Mouse (Mus musculus): Measurements from ENCODE around the gene Fam98c. TPM values are rescaled to one million over a fixed set of nuclear protein-coding genes. Genes with fewer than 3 reads are reported as not detected.
"Not testable (repeated sequence)": the region's sequence is repeated elsewhere in the genome, so short reads cannot be mapped to it uniquely, and the experiment has no call there.

Fam98c gene
- polyA plus RNA-seq, 1 experiment from 2014 or later = 39.3 TPM

DNA sequence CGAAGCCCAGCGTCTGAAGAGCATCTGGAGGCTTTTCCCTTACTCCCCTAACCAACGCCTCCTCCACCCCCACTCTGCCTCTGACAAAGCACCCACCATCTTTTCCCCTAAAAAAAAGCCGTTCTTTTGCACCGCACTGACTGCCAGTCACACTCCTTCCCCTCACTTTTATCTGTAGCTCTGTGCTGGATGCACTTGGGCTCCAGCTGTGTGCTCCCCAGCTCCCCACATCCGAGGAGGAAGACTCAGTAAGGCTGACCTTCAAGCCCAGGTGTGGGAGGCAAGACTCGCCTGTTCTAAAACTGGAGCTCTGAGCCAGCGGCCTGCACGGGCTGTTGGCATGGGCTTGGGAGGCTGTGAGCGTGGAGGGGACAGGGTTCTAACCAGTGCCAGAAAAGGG is 4.5 kb downstream of the Fam98c start:
- no peak overlapping the region for H3K4me2 ChIP-seq
- no peak overlapping the region for H3K27ac ChIP-seq (replicated peaks)
- H3K9me3 ChIP-seq = no peaks in the 10 kb centered on the region
- H3K36me3 ChIP-seq = peaks cover 11% of the 10 kb centered on the region
- no peaks in the 10 kb centered on the region for H3K27me3 ChIP-seq
- H3K4me3 ChIP-seq = no peak overlapping the region
- no peak overlapping the region for H3K9ac ChIP-seq
- H3K4me1 ChIP-seq (replicated peaks) = peaks cover 6% of the 10 kb centered on the region
- no peak for ATAC-seq (ENCODE audit: low read depth)
- WGBS = 70% methylated on average over 10 of the region's 10 CpGs

DNA sequence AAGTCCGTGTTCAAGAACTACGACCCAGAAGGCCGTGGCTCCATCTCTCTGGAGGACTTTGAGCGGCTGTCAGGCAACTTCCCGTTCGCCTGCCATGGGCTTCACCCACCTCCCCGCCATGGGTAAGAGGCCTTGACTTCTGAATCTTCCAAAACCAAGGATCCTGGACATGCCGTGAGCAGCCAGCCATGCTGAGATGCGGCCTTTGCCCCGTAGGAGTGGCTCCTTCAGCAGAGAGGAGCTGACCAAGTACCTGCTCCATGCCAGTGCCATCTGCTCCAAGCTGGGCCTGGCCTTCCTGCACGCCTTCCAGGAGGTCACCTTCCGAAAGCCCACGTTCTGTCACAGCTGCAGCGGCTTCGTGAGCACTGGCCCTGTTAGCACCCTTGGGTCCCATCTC is 7.3 kb downstream of the Fam98c start:
- H3K4me1 ChIP-seq (replicated peaks) = no peaks in the 10 kb centered on the region
- no peak overlapping the region for H3K27ac ChIP-seq (replicated peaks)
- no peak overlapping the region for H3K9ac ChIP-seq
- ATAC-seq (ENCODE audit: low read depth) = no peak
- no peak overlapping the region for H3K4me3 ChIP-seq
- no peak overlapping the region for H3K4me2 ChIP-seq
- H3K27me3 ChIP-seq = no peaks in the 10 kb centered on the region
- no peaks in the 10 kb centered on the region for H3K9me3 ChIP-seq
- WGBS = 90% methylated on average over 15 of the region's 15 CpGs
- H3K36me3 ChIP-seq = 0 out of 2 replicates have a peak, but pooled peaks cover 5% of the 10 kb centered on the region

DNA sequence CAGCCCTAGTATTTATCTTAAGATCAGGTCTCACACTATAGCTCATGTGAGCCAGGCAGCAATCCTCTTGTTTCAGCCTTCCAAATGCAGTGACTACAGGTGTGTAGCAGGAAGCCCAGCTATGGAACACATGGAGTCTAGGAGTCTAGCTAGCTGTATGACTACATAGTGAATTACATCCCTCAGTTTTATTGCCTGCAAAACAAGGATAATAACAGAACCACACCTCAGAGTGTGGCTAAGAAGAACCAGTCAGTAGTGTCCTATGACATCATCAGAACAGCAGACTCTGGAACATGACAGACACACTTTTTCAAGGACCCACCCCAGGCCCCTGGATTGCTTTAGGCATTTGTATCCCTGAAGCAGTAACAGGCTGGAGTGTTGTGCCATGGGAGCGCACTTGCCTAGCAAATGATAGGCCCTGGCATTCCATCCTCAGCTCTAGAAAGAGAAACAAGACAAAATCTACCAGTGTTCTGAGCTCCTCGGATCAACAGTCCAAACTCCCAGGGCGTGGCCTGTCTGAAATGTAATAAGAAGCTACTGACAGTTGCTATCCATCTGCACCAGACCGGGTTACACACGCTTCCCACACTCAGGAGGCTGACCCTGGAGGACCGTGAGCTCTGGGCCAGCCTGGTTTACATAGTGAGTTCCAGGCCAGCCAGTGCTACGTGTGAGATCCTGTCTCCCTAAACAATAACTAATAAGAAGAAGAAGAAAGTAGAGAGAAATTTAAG is 9.2 kb downstream of the Fam98c start:
- no peak for ATAC-seq (ENCODE audit: low read depth)
- Histone ChIP-seq H3K9ac (no peak overlapping the region), H3K27me3 (no peaks in the 10 kb centered on the region), H3K9me3 (no peaks in the 10 kb centered on the region), H3K4me2 (no peak overlapping the region), H3K36me3 (no peaks in the 10 kb centered on the region), H3K27ac (replicated peaks) (no peak overlapping the region), H3K4me3 (no peak overlapping the region), H3K4me1 (replicated peaks) (no peaks in the 10 kb centered on the region)
- 83% methylated on average over 7 of the region's 7 CpGs for WGBS

DNA sequence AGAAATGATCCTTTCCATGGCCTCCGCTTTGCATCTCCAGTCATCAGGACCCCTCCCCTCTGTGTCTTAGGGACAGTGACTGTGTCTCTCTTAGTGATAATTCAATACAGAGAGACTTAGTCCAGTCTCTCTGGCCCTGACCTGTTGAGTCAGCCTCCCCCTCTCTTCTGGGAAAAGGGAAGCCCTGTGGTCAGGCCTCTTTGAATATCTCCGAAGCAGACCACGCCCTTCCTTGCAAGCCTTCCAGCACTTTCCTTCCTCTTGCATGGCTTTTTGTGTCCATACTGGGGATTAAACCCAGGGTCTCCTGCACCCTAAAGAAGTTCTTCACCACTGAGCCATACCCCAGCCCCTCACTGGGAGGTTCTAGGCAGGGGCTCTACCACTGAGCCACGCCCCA is 12.0 kb downstream of the Fam98c start:
- Histone ChIP-seq H3K9ac (no peak overlapping the region), H3K4me3 (no peak overlapping the region), H3K9me3 (no peaks in the 10 kb centered on the region), H3K4me1 (replicated peaks) (no peaks in the 10 kb centered on the region), H3K4me2 (no peak overlapping the region), H3K36me3 (no peaks in the 10 kb centered on the region), H3K27me3 (no peaks in the 10 kb centered on the region), H3K27ac (replicated peaks) (no peak overlapping the region)
- WGBS = 88% methylated on average over 4 of the region's 4 CpGs
- no peak for ATAC-seq (ENCODE audit: low read depth)

DNA sequence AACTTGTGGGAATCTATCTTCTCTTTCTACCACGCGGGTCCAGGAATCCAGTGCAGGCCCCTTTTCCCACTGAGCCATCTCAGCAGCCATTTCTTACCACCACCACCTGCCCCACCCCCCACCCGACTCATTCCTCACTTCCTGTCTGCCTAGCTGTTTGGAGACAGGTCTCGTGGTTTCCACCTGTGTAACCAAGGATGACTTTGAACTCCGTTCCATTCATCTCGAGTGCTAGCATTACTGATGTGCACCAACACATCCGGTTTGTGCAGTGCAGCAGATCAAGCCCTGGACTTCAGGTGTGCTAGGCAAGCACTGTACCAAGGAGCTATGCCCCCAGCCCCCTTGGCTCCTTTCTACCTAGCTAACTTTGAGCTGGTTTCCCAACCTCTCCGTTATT is 14.6 kb downstream of the Fam98c start:
- Histone ChIP-seq H3K9ac (no peak overlapping the region), H3K27ac (replicated peaks) (no peak overlapping the region), H3K27me3 (peaks cover 9% of the 10 kb centered on the region), H3K36me3 (no peaks in the 10 kb centered on the region), H3K4me3 (no peak overlapping the region), H3K4me2 (no peak overlapping the region), H3K9me3 (no peaks in the 10 kb centered on the region), H3K4me1 (replicated peaks) (no peaks in the 10 kb centered on the region)
- 87% methylated on average over 8 of the region's 8 CpGs for WGBS
- ATAC-seq (ENCODE audit: low read depth) = no peak

DNA sequence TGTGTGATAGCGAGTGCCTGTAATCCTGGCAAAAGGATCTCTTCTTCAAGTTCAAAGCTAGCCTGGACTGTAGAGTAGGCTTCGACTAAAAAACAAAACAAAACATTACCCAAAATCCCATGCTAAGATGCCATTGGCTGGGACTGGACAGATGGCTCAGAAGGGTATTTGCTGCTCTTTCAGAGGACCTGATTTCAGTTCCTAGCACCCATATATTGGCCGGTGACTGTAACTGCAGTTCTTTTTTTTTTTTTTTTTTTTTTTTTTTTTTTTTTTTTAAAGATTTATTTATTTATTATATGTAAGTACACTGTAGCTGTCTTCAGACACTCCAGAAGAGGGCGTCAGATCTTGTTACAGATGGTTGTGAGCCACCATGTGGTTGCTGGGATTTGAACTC is 16.8 kb downstream of the Fam98c start:
- H3K27me3 ChIP-seq = peaks cover 26% of the 10 kb centered on the region
- H3K4me2 ChIP-seq; H3K9ac ChIP-seq; ATAC-seq (ENCODE audit: low read depth); H3K4me3 ChIP-seq; H3K9me3 ChIP-seq; H3K4me1 ChIP-seq (replicated peaks); H3K36me3 ChIP-seq; H3K27ac ChIP-seq (replicated peaks): not testable (repeated sequence)
- 92% methylated on average over 3 of the region's 4 CpGs for WGBS

DNA sequence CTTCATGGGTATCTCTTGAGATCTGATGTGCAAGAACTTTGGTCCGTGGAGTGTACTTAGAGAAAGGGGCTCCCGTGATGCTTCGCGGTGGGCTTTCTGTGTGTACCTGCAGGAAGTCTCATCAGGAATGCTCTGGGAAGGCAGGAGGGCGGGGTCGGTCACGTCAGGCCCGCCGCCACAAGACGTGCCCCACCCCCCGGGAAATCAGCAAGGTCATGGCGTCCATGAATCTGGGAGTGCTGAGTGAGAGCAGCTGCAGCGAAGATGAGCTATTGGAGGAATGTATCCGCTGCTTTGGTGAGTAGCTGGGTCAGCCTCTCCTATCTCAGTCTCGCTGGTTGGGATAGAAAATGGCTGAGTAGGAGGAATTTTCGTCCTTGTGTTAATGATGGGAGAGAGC is 18.6 kb downstream of the Fam98c start:
- H3K27ac ChIP-seq (replicated peaks) = no peak overlapping the region
- no peak overlapping the region for H3K9ac ChIP-seq
- no peaks in the 10 kb centered on the region for H3K9me3 ChIP-seq
- no peak overlapping the region for H3K4me2 ChIP-seq
- WGBS = 47% methylated on average over 16 of the region's 16 CpGs
- no peak for ATAC-seq (ENCODE audit: low read depth)
- H3K36me3 ChIP-seq = no peaks in the 10 kb centered on the region
- H3K27me3 ChIP-seq = peaks cover 26% of the 10 kb centered on the region
- no peak overlapping the region for H3K4me3 ChIP-seq
- H3K4me1 ChIP-seq (replicated peaks) = peaks cover 8% of the 10 kb centered on the region; the same call in 1 of the 2 replicates

GRCm38 (mm10) chr7:29134693-29135386 is 21.2 kb downstream of the Fam98c start, which contains the start of gene Rasgrp4:
TSS of gene Rasgrp4 (plus strand) at chr7:29134851.
- ATAC-seq (ENCODE audit: low read depth) = no peak; the same call in 1 of the 2 replicates
- 3% methylated on average over 15 of the region's 20 CpGs for WGBS

GRCm38 (mm10) chr7:29134230-29134629 is 21.8 kb downstream of the Fam98c start:
- Histone ChIP-seq H3K9ac (peak overlapping the region; percentile 53), H3K4me2 (peak overlapping the region; percentile 46), H3K9me3 (no peaks in the 10 kb centered on the region), H3K27ac (replicated peaks) (no peak overlapping the region), H3K4me1 (replicated peaks) (peaks cover 8% of the 10 kb centered on the region; the same call in 1 of the 2 replicates), H3K4me3 (peak overlapping the region; percentile 23), H3K27me3 (peaks cover 26% of the 10 kb centered on the region), H3K36me3 (no peaks in the 10 kb centered on the region)
- WGBS = 1% methylated on average over 4 of the region's 4 CpGs
- ATAC-seq (ENCODE audit: low read depth) = no peak

More at GRCm38 (mm10) chr7:29134693-29135386, 21.2 kb downstream of the Fam98c start, which contains the start of gene Rasgrp4:
- no peaks in the 10 kb centered on the region for H3K9me3 ChIP-seq
- H3K9ac ChIP-seq = peak within 1 kb of the TSS; percentile 53
- peaks cover 26% of the 10 kb centered on the region for H3K27me3 ChIP-seq
- H3K27ac ChIP-seq (replicated peaks) = no peak within 1 kb of the TSS
- H3K4me1 ChIP-seq (replicated peaks) = peaks cover 8% of the 10 kb centered on the region; the same call in 1 of the 2 replicates
- H3K4me3 ChIP-seq = peak within 1 kb of the TSS; percentile 23
- H3K36me3 ChIP-seq = no peaks in the 10 kb centered on the region
- peak within 1 kb of the TSS; percentile 46 for H3K4me2 ChIP-seq

GRCm38 (mm10) chr7:29128725-29129124 is 27.3 kb downstream of the Fam98c start:
- Histone ChIP-seq H3K9ac (no peak overlapping the region), H3K4me3 (no peak overlapping the region), H3K9me3 (no peaks in the 10 kb centered on the region), H3K4me2 (no peak overlapping the region), H3K4me1 (replicated peaks) (peaks cover 11% of the 10 kb centered on the region), H3K36me3 (no peaks in the 10 kb centered on the region), H3K27ac (replicated peaks) (no peak overlapping the region), H3K27me3 (peaks cover 19% of the 10 kb centered on the region)
- no peak for ATAC-seq (ENCODE audit: low read depth)
- 73% methylated on average over 2 of the region's 2 CpGs for WGBS

- no peak overlapping the region for H3K9ac ChIP-seq
- H3K4me3 ChIP-seq = no peak overlapping the region
- H3K27me3 ChIP-seq = peaks cover 19% of the 10 kb centered on the region
- H3K4me1 ChIP-seq (replicated peaks) = peaks cover 11% of the 10 kb centered on the region
- H3K36me3 ChIP-seq = no peaks in the 10 kb centered on the region
- H3K4me2 ChIP-seq = no peak overlapping the region
- H3K9me3 ChIP-seq = no peaks in the 10 kb centered on the region
- H3K27ac ChIP-seq (replicated peaks) = no peak overlapping the region
- ATAC-seq (ENCODE audit: low read depth) = no peak
- 25% methylated on average over 7 of the region's 7 CpGs for WGBS
These were observed 29.7 kb downstream of the Fam98c start for GRCm38 (mm10) chr7:29126173-29126915.

DNA sequence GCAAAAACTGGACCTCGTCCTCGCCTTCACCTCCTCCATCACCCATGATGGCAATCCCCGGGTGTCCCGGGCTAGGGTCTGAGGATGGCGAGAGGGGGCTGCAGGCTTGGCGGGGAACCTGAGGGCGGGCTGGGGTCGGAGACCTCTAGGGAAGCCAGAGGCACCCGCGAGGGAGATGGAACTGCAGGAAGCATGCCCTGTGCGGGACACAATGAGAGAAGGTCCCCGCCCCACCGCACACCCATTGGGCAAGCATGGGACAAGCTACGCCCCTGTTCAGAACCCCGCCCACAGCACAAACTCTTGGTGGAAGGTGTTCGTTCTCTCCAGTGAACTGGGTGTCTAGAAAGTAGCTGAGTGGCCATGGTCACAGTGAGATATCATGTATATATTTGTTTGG is 31.1 kb downstream of the Fam98c start, which contains the start of gene Ryr1:
Ryr1 (minus strand) TSS at position 210 of the 400 bp plus-strand sequence.
- no peak; the same call in 1 of the 2 replicates for ATAC-seq (ENCODE audit: low read depth)
- WGBS = 0% methylated on average over 16 of the region's 16 CpGs
- Histone ChIP-seq H3K4me3 (peak within 1 kb of the TSS; percentile 31), H3K9ac (peak within 1 kb of the TSS; percentile 63), H3K27me3 (peaks cover 19% of the 10 kb centered on the region), H3K27ac (replicated peaks) (no peak within 1 kb of the TSS), H3K4me2 (peak within 1 kb of the TSS; percentile 57), H3K36me3 (no peaks in the 10 kb centered on the region), H3K4me1 (replicated peaks) (peaks cover 11% of the 10 kb centered on the region), H3K9me3 (no peaks in the 10 kb centered on the region)
